Comparison of ENCODE assay signal across 18 mouse cellular contexts in genomic region chr8:86554220-86554891, GRCm38 (mm10). TPM values are rescaled to one million over a fixed set of nuclear protein-coding genes. Genes with fewer than 3 reads are reported as not detected.
A peak's percentile ranks its signal among the peaks of the same experiment; 100 is the strongest.
DNase-seq lines count a peak whose midpoint lies in the region; ATAC-seq lines count a peak whose summit lies in the region.
"Had no signal": no experiment of that assay in that cellular context is flagged by ENCODE, and none has a peak within 500 bp of the region (broad histone marks: within the 10 kb centered on the region; RNA-seq: fewer than 3 reads in every experiment).

No protein-coding gene starts in this region.

- no peak for ATAC-seq in erythroid progenitor cell, adult 5-6 weeks (replicated peaks; ENCODE audit: low FRiP score, poor library complexity, severe bottlenecking)
- ATAC-seq: forebrain, embryonic 14.5 days; forebrain, embryonic 16.5 days had no signal

- DNase-seq in adrenal gland, adult 2 months = peak; percentile 15
- DNase-seq in adrenal gland, adult 18-20 months (ENCODE audit: low spot score in 2 of 2) = no peak
- peak; percentile 40 to 60 for DNase-seq in cerebellum, postnatal 25 days
- no peak for DNase-seq in cerebellum, adult 9-11 months
- peak; percentile 64 for DNase-seq in brain, adult 2 months (ENCODE audit: low read depth, low spot score)
- DNase-seq: adrenal gland, adult 8-10 months; adrenal gland, postnatal 25 days; cerebellum, adult 11-12 months; cerebellum, adult 8-10 months; cerebellum, postnatal 10 days had no signal

RNA-seq across cellular contexts. Expression of gene Abcc12, which starts 26.1 kb away (rescaled TPM):
- not detected for total RNA-seq in adrenal gland, adult 2 months (2021)
- 0.03 and 0.04 TPM in 2 replicates for polyA plus RNA-seq in adrenal gland, adult 2 months (2012; rRNA removed)
- total RNA-seq in adrenal gland, adult 18-20 months (2021) = not detected
- not detected in 2 replicates for total RNA-seq in erythroid progenitor cell, adult 5-6 weeks (2015; ENCODE audit: low replicate concordance)
- not detected in 2 replicates for total RNA-seq in erythroid progenitor cell, adult 5-6 weeks (2017; ENCODE audit: low replicate concordance)
- total RNA-seq: adrenal gland, postnatal 25 days; MEL had no signal
- polyA plus RNA-seq: C2C12; embryonic facial prominence, embryonic 10.5 days; forebrain, embryonic 10.5 days; forebrain, embryonic 12.5 days had no signal

Comparison
In these comparisons a context has a peak if more than half of its experiments do, and no peak if none do; other contexts are left out.
1. DNase-seq: peak in adrenal gland, adult 2 months (single experiment), cerebellum, postnatal 25 days (2 of 2) and brain, adult 2 months (single experiment); none in adrenal gland, adult 18-20 months (0 of 2) and cerebellum, adult 9-11 months (single experiment).